Mouse (Mus musculus): Measurements from ENCODE around the gene Kti12. TPM values are rescaled to one million over a fixed set of nuclear protein-coding genes. Genes with fewer than 3 reads are reported as not detected.

Gene Kti12
- 70.8 and 81.3 TPM in 2 replicates for polyA plus RNA-seq (2016; fragmentation: Nextera tagmentation; extraction: Ambion mirVana)

DNA sequence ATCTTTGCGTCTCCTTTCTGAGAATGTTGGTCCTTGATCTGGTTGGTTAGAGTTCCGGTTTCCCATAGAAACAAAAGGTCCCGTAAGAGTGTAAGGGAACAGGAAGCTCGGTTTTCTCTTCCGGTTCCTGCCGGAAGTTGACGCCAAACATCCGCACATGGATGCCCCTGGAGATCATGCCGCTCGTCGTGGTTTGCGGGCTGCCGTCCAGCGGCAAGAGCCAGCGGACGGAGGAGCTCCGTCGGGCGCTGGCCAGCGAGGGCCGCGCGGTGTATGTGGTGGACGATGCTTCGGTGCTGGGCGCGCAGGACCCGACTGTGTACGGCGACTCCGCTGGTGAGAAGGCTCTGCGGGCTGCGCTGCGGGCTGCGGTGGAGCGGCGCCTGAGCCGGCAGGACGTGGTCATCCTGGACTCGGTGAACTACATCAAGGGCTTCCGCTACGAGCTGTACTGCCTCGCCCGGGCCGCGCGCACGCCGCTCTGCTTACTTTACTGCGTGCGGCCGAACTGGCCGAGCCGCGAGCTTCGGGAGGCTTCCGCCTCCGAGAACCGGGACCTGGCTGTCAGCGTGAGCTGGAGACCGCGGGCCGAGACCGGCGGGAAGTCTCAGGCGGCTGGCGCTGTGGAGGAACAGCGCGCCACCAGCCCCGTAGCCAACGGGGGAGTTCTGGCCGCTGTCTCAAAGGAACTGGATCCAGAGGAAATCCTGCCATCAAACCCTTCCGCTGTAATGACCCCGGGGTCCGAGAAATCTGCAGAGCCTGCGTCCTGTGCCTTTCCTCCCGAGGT lies at the start of gene Kti12:
Gene Kti12 (plus strand): TSS at position 71 of the 790 bp plus-strand sequence.
- Histone ChIP-seq H3K27ac (peak within 1 kb of the TSS; percentile 90), H3K27me3 (ENCODE audit: low read depth, poor library complexity, severe bottlenecking) (no peaks in the 10 kb centered on the region), H3K4me1 (peaks cover 15% of the 10 kb centered on the region), H3K4me3 (peak within 1 kb of the TSS; percentile 97), H3K9me3 (replicated peaks) (no peaks in the 10 kb centered on the region), H3K36me3 (peaks cover 28% of the 10 kb centered on the region)
- DNase-seq (ENCODE audit: low spot score), result peak; percentile 88
- 1% methylated on average over 77 of the region's 77 CpGs for WGBS

GRCm38 (mm10) chr4:108798083-108798830 lies 49.3 kb upstream of the Kti12 start:
- DNase-seq (ENCODE audit: low spot score), result peak; percentile 56
- Histone ChIP-seq H3K36me3 (no peaks in the 10 kb centered on the region), H3K4me3 (no peak overlapping the region), H3K9me3 (replicated peaks) (no peaks in the 10 kb centered on the region), H3K27me3 (ENCODE audit: low read depth, poor library complexity, severe bottlenecking) (no peaks in the 10 kb centered on the region), H3K4me1 (no peaks in the 10 kb centered on the region), H3K27ac (no peak overlapping the region)
- WGBS, result 55% methylated on average over 2 of the region's 2 CpGs

DNA sequence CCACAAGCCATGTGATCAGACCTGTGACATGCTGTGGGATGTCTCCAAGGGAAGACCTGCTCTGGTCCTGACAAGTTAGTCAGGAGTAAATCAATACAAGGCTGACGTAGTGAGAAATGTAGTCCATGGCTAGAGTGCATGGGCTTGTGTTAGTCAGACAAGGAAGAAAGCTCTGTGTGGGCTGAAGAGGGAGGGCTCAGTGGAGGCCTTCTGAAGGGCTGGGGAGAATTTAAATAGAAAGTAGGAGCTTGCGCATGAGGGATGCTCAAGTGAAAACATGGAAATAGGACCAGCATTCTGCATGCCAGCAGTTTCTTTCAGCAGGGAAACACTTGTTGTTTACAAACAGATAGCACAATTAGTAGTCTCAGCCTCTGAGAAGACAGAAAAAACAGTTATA lies 44.0 kb upstream of the Kti12 start:
- Histone ChIP-seq H3K4me1 (no peaks in the 10 kb centered on the region), H3K9me3 (replicated peaks) (no peaks in the 10 kb centered on the region), H3K27me3 (ENCODE audit: low read depth, poor library complexity, severe bottlenecking) (no peaks in the 10 kb centered on the region), H3K36me3 (no peaks in the 10 kb centered on the region), H3K4me3 (no peak overlapping the region), H3K27ac (no peak overlapping the region)
- DNase-seq (ENCODE audit: low spot score), result no peak
- 88% methylated on average over 2 of the region's 2 CpGs for WGBS

GRCm38 (mm10) chr4:108811142-108811541 lies 36.4 kb upstream of the Kti12 start:
- Histone ChIP-seq H3K4me1 (no peaks in the 10 kb centered on the region), H3K36me3 (peaks cover 16% of the 10 kb centered on the region), H3K9me3 (replicated peaks) (no peaks in the 10 kb centered on the region), H3K27ac (no peak overlapping the region), H3K27me3 (ENCODE audit: low read depth, poor library complexity, severe bottlenecking) (no peaks in the 10 kb centered on the region), H3K4me3 (no peak overlapping the region)
- WGBS, result 66% methylated on average over 4 of the region's 4 CpGs
- no peak for DNase-seq (ENCODE audit: low spot score)

- Histone ChIP-seq H3K4me1 (no peaks in the 10 kb centered on the region), H3K9me3 (replicated peaks) (no peaks in the 10 kb centered on the region), H3K27ac (no peak overlapping the region), H3K4me3 (no peak overlapping the region), H3K36me3 (peaks cover 16% of the 10 kb centered on the region), H3K27me3 (ENCODE audit: low read depth, poor library complexity, severe bottlenecking) (no peaks in the 10 kb centered on the region)
- DNase-seq (ENCODE audit: low spot score), result no peak
- 75% methylated on average over 6 of the region's 6 CpGs for WGBS
These were observed 36.0 kb upstream of the Kti12 start for GRCm38 (mm10) chr4:108811550-108811949.

GRCm38 (mm10) chr4:108825677-108826076 lies 21.9 kb upstream of the Kti12 start:
- no peak for DNase-seq (ENCODE audit: low spot score)
- H3K27ac ChIP-seq, result no peak overlapping the region
- no peaks in the 10 kb centered on the region for H3K9me3 ChIP-seq (replicated peaks)
- no peak overlapping the region for H3K4me3 ChIP-seq
- no peaks in the 10 kb centered on the region for H3K27me3 ChIP-seq (ENCODE audit: low read depth, poor library complexity, severe bottlenecking)
- no peaks in the 10 kb centered on the region for H3K4me1 ChIP-seq
- peaks cover 97% of the 10 kb centered on the region for H3K36me3 ChIP-seq
- WGBS, result 96% methylated on average over 3 of the region's 3 CpGs

GRCm38 (mm10) chr4:108826096-108826495 lies 21.5 kb upstream of the Kti12 start:
- WGBS, result 88% methylated on average over 1 of the region's 1 CpGs
- H3K9me3 ChIP-seq (replicated peaks), result no peaks in the 10 kb centered on the region
- no peak overlapping the region for H3K4me3 ChIP-seq
- H3K36me3 ChIP-seq, result peaks cover 93% of the 10 kb centered on the region
- no peaks in the 10 kb centered on the region for H3K27me3 ChIP-seq (ENCODE audit: low read depth, poor library complexity, severe bottlenecking)
- no peak for DNase-seq (ENCODE audit: low spot score)
- H3K27ac ChIP-seq, result no peak overlapping the region
- H3K4me1 ChIP-seq, result no peaks in the 10 kb centered on the region

DNA sequence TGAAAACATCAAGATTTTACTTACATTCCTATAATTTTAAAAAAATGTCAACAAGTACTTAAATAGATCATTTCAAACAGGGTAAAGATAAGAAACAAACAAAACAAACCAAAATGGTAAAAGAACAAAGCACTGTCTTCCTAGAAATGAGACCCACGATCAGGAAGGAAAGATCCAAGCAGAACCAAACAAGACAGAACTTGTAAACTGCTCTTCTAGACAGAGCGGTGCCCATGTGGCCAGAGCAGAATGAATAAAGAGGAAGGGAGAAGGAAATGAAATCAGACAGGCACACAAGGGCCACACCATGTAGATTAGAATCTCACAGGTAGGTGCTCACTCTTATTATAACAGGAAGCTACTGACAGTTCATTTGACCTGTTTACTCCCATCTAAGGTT lies 20.9 kb upstream of the Kti12 start:
- H3K9me3 ChIP-seq (replicated peaks), result no peaks in the 10 kb centered on the region
- H3K4me1 ChIP-seq, result peaks cover 1% of the 10 kb centered on the region; the same call in 1 of the 2 replicates
- H3K36me3 ChIP-seq, result peaks cover 88% of the 10 kb centered on the region
- no peak overlapping the region for H3K4me3 ChIP-seq
- DNase-seq (ENCODE audit: low spot score), result no peak
- 88% methylated on average over 2 of the region's 2 CpGs for WGBS
- H3K27me3 ChIP-seq (ENCODE audit: low read depth, poor library complexity, severe bottlenecking), result no peaks in the 10 kb centered on the region
- H3K27ac ChIP-seq, result no peak overlapping the region

DNA sequence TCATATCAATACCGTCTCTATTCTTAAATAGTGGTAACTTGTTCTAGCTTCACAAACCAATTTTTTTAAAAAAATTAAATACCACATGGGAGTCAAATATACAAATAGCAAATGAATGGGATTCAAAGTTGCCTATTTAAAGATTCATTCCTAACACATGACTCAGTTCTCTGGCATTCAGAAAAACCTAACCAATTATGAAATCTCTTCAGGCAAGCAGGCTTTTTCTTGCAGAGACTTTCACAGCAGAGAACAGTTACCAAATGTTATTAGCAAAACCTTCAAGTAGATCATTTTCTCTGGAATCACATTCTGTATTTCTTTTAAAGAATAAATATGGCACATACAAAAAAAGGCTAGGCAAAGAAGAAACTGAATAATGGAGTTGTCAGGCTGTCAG lies 16.9 kb upstream of the Kti12 start:
- Histone ChIP-seq H3K27me3 (ENCODE audit: low read depth, poor library complexity, severe bottlenecking) (no peaks in the 10 kb centered on the region), H3K36me3 (peaks cover 47% of the 10 kb centered on the region), H3K27ac (no peak overlapping the region), H3K4me1 (peaks cover 15% of the 10 kb centered on the region), H3K9me3 (replicated peaks) (no peaks in the 10 kb centered on the region), H3K4me3 (no peak overlapping the region)
- WGBS, result 98% methylated on average over 1 of the region's 1 CpGs
- no peak for DNase-seq (ENCODE audit: low spot score)

DNA sequence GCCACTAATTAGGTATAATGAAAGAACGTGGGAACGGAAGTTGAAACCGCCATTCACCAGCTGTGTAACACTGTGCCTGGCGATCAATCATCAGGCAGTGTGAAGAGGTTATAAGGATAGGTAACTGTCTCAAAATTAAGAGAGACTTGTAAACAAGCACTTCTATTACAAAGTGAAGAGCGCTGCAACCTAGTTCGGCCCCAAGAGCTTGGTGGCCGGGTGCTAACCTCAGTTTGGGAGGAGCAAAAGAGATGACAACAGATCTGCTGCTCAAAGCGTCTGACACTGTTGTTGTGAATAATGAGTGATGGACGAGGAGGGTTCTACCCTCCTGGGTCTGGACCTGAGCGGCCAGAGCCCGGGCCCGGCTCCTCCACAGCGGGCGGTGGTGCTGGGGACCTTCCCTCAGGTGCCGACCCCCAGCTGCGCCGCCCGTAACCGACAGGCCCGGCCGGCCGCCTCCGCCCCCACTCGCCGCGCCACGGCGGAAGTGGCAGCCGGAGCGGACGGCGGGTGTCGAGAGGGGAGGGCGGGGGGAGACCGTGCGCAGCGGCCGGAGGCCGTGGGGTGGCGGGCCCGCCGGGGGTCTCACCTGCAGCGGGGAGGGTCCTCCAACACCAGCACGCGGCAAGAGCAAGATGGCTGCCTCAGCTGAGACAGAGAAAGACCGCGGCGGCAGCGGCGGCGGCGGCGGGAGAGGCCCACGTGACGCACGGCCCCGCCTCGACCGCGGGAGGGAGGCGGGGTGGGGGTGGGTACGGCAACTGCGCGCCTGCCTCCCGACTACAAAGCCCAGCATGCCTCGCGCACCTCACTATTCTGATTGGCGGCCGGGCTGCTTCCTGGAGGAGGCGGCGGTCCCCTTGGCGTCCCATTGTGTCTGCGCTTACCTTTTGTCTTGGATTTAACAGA lies 14.4 kb upstream of the Kti12 start, which contains the start of gene Btf3l4:
Gene Btf3l4 (minus strand): TSS at position 699 of the 912 bp plus-strand sequence.
- H3K4me3 ChIP-seq, result peak within 1 kb of the TSS; percentile 97
- no peaks in the 10 kb centered on the region for H3K27me3 ChIP-seq (ENCODE audit: low read depth, poor library complexity, severe bottlenecking)
- no peaks in the 10 kb centered on the region for H3K9me3 ChIP-seq (replicated peaks)
- peaks cover 22% of the 10 kb centered on the region for H3K36me3 ChIP-seq
- DNase-seq (ENCODE audit: low spot score), result peak; percentile 98
- WGBS, result under 1% methylated on average over 59 of the region's 73 CpGs
- peak within 1 kb of the TSS; percentile 100 for H3K27ac ChIP-seq
- peaks cover 22% of the 10 kb centered on the region for H3K4me1 ChIP-seq

DNA sequence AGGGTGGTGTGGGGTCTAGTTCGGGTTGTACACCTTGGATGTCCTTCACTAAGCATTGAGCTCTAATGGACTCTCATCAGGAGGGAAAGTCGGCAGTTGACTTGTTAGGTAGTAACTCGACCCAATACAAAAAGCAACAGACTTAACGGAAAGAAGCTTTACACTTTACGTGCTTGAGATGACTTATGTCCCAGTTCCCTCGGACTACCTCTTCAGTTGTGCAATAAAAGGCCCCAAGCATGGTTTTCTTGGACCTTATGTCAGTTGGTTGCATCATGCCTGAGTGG lies 13.8 kb upstream of the Kti12 start:
- peaks cover 22% of the 10 kb centered on the region for H3K4me1 ChIP-seq
- no peaks in the 10 kb centered on the region for H3K9me3 ChIP-seq (replicated peaks)
- H3K4me3 ChIP-seq, result peak overlapping the region; percentile 97
- peak overlapping the region; percentile 100 for H3K27ac ChIP-seq
- no peak for DNase-seq (ENCODE audit: low spot score)
- H3K27me3 ChIP-seq (ENCODE audit: low read depth, poor library complexity, severe bottlenecking), result no peaks in the 10 kb centered on the region
- WGBS, result under 1% methylated on average over 6 of the region's 6 CpGs
- H3K36me3 ChIP-seq, result peaks cover 20% of the 10 kb centered on the region

DNA sequence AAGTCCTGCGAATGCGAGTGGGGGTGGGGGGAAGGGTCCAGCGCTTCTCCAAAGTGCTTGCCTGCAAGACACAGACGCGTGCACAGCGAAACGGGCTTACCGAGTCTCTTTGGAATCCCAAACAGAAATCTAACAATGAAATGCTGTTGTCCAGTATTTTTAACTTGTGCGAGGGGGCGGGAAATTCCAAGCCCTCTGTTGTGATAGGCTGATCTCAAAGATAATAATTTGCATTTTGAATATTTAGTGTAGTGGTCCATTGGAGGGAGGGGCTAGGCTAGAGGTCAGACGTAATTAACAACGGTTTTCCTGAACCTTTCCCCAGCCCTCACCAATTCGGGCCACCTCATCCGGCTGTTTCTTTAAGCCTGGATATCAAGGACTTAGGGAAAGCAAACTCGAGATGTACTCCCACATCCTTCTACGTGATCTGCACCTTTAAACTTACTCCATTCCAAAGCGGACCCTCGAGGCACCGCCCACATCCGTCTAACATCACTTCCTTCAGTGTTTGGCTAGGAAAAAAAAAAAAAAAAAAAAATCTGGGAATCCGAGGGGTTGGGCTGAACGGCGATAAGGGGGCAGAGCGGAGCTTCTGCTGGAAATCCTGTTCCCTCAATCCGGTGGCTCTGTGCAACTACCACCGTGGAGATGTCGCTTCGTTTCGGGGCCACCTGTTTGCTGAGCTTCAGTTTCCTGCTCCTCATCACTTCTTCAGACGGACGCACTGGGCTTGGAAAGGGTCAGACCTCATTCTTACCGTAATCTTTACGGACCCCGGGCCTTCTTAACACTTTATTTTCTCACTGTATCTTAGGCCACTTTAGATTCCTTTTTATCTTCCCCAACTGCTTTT lies 13.2 kb upstream of the Kti12 start, which contains the start of gene Txndc12:
Gene Txndc12 (plus strand): TSS at position 487 of the 856 bp plus-strand sequence.
- WGBS, result 0% methylated on average over 34 of the region's 34 CpGs
- no peaks in the 10 kb centered on the region for H3K27me3 ChIP-seq (ENCODE audit: low read depth, poor library complexity, severe bottlenecking)

More for the DNA sequence above, 13.2 kb upstream of the Kti12 start, which contains the start of gene Txndc12:
- H3K4me3 ChIP-seq, result peak within 1 kb of the TSS; percentile 97
- H3K27ac ChIP-seq, result peak within 1 kb of the TSS; percentile 100
- DNase-seq (ENCODE audit: low spot score), result peak; percentile 85
- no peaks in the 10 kb centered on the region for H3K9me3 ChIP-seq (replicated peaks)
- peaks cover 16% of the 10 kb centered on the region for H3K36me3 ChIP-seq
- peaks cover 22% of the 10 kb centered on the region for H3K4me1 ChIP-seq

Data from limb, embryonic 10.5 days (tissue).